Mouse (Mus musculus) forebrain, postnatal 0 days (tissue): ENCODE data around the gene Gnao1. TPM values are rescaled to one million over a fixed set of nuclear protein-coding genes. Genes with fewer than 3 reads are reported as not detected.
A peak's percentile ranks its signal among the peaks of the same experiment; 100 is the strongest.

Experiments
- ATAC-seq: fragments of 200-750 bp; cut with Nextera tagmentation; 2 replicates; pipeline ENCODE4 v1.8.0; 2017; ENCODE audit warnings: mild to moderate bottlenecking, moderate library complexity
- DNase-seq: peaks from one replicate; pipeline ENCODE4 v3.0.0-alpha.2; 2015
- H3K27ac ChIP-seq: fragments of 300-500 bp; sonication (generic); 2 replicates; pipeline ENCODE4 v1.5.1; 2014; ENCODE audit warnings: low read depth, mild to moderate bottlenecking, antibody characterized with exemption, low read length, moderate library complexity, mixed read lengths
- H3K27me3 ChIP-seq: fragments of 300-500 bp; sonication (generic); 2 replicates; pipeline ENCODE4 v1.6.1; 2014; ENCODE audit warnings: mild to moderate bottlenecking, low read length, mixed read lengths; ENCODE audit not compliant: insufficient read depth
- H3K36me3 ChIP-seq: fragments of 300-500 bp; sonication (generic); 2 replicates; pipeline ENCODE4 v1.6.1; 2014; ENCODE audit warnings: mild to moderate bottlenecking, moderate library complexity; ENCODE audit not compliant: insufficient read depth
- H3K4me1 ChIP-seq: fragments of 300-500 bp; sonication (generic); 2 replicates; pipeline ENCODE4 v1.6.1; 2014; ENCODE audit warnings: antibody characterized with exemption; ENCODE audit not compliant: insufficient read depth
- H3K4me2 ChIP-seq: fragments of 300-500 bp; sonication (generic); 2 replicates; pipeline ENCODE4 v1.6.1; 2014; ENCODE audit warnings: low read depth, mild to moderate bottlenecking, moderate library complexity
- H3K4me3 ChIP-seq: fragments of 300-500 bp; sonication (generic); 2 replicates; pipeline ENCODE4 v1.5.1; 2014; ENCODE audit warnings: low read depth, low read length, mixed read lengths
- H3K9ac ChIP-seq: fragments of 300-500 bp; sonication (generic); 2 replicates; pipeline ENCODE4 v1.6.1; 2014; ENCODE audit warnings: mild to moderate bottlenecking
- H3K9me3 ChIP-seq: fragments of 300-500 bp; sonication (generic); 2 replicates; pipeline ENCODE4 v1.6.1; 2016; ENCODE audit warnings: low read length
- CTCF ChIP-seq: sonication (generic); IDR thresholded peaks from 2 replicates; pipeline ENCODE4 v1.5.1; 2016; ENCODE audit warnings: antibody characterized with exemption, control low read depth, low read depth
- WGBS: fragments of 180-500 bp; shearing (Covaris S2); extraction: QIAGEN DNeasy Blood & Tissue Kit; methylation state at CpG from one replicate; pipeline ENCODE4 v1.1.7; 2014; 5-methylcytosine and 5-hydroxymethylcytosine counted together
- polyA plus RNA-seq: library from polyadenylated mRNA; unstranded; fragments of >200 nt; fragmentation: Nextera tagmentation; extraction: Ambion mirVana; gene quantifications from 2 replicates; pipeline ENCODE4 v1.2.1, GENCODE M21; 2015
- total RNA-seq: library from RNA; depleted of rRNA; stranded (reverse); fragments of >200 nt; gene quantifications from 2 replicates; pipeline ENCODE4 v1.2.3, GENCODE M21; 2014

The Gnao1 gene
- total and polyA plus RNA-seq, 2 experiments from 2014 or later, result 301 to 314 TPM

GRCm38 (mm10) chr8:93888702-93889480 is 79.1 kb downstream of the Gnao1 start:
- Histone ChIP-seq H3K27ac (no peak overlapping the region), H3K36me3 (0 out of 2 replicates have a peak, but pooled peaks cover 3% of the 10 kb centered on the region), H3K9me3 (no peaks in the 10 kb centered on the region), H3K4me2 (no peak overlapping the region), H3K27me3 (no peaks in the 10 kb centered on the region), H3K4me3 (no peak overlapping the region), H3K9ac (no peak overlapping the region), H3K4me1 (no peaks in the 10 kb centered on the region)
- TF ChIP-seq CTCF, result no peak
- WGBS, result 41% methylated on average over 11 of the region's 11 CpGs
- no peak for DNase-seq
- peak; percentile 38 for ATAC-seq

- Histone ChIP-seq H3K27me3 (no peaks in the 10 kb centered on the region), H3K9me3 (no peaks in the 10 kb centered on the region), H3K9ac (no peak overlapping the region), H3K27ac (no peak overlapping the region), H3K4me3 (no peak overlapping the region), H3K4me2 (no peak overlapping the region), H3K36me3 (peaks cover 29% of the 10 kb centered on the region), H3K4me1 (no peaks in the 10 kb centered on the region)
- 78% methylated on average over 3 of the region's 3 CpGs for WGBS
- DNase-seq (no peak), ATAC-seq (no peak)
- TF ChIP-seq CTCF, result no peak
Observed at GRCm38 (mm10) chr8:93893556-93893955, 83.8 kb downstream of the Gnao1 start.

GRCm38 (mm10) chr8:93896841-93897551 is 87.2 kb downstream of the Gnao1 start:
- no peak for ATAC-seq
- no peak for TF ChIP-seq CTCF
- no peak for DNase-seq
- Histone ChIP-seq H3K9me3 (no peaks in the 10 kb centered on the region), H3K4me1 (no peaks in the 10 kb centered on the region), H3K4me2 (no peak overlapping the region), H3K9ac (no peak overlapping the region), H3K27me3 (no peaks in the 10 kb centered on the region), H3K27ac (no peak overlapping the region), H3K36me3 (peaks cover 40% of the 10 kb centered on the region), H3K4me3 (no peak overlapping the region)
- 81% methylated on average over 7 of the region's 7 CpGs for WGBS

GRCm38 (mm10) chr8:93898570-93898969 is 88.8 kb downstream of the Gnao1 start:
- Histone ChIP-seq H3K9ac (no peak overlapping the region), H3K4me3 (no peak overlapping the region), H3K9me3 (no peaks in the 10 kb centered on the region), H3K27ac (no peak overlapping the region), H3K4me2 (no peak overlapping the region), H3K36me3 (peaks cover 45% of the 10 kb centered on the region), H3K4me1 (no peaks in the 10 kb centered on the region), H3K27me3 (no peaks in the 10 kb centered on the region)
- no peak for TF ChIP-seq CTCF
- DNase-seq (no peak), ATAC-seq (no peak)
- WGBS, result 81% methylated on average over 4 of the region's 4 CpGs

- H3K4me1 ChIP-seq, result no peaks in the 10 kb centered on the region
- 73% methylated on average over 3 of the region's 3 CpGs for WGBS
- no peaks in the 10 kb centered on the region for H3K27me3 ChIP-seq
- DNase-seq (no peak), ATAC-seq (no peak)
- no peaks in the 10 kb centered on the region for H3K9me3 ChIP-seq
- no peak for TF ChIP-seq CTCF
- H3K27ac ChIP-seq, result no peak overlapping the region
- H3K4me2 ChIP-seq, result no peak overlapping the region
- H3K9ac ChIP-seq, result no peak overlapping the region
- peaks cover 29% of the 10 kb centered on the region for H3K36me3 ChIP-seq
- no peak overlapping the region for H3K4me3 ChIP-seq
Observed at GRCm38 (mm10) chr8:93902040-93902439, 92.3 kb downstream of the Gnao1 start.

- Histone ChIP-seq H3K36me3 (peaks cover 12% of the 10 kb centered on the region), H3K9ac (no peak overlapping the region), H3K4me1 (peaks cover 13% of the 10 kb centered on the region), H3K27me3 (no peaks in the 10 kb centered on the region), H3K27ac (peak overlapping the region; percentile 29; the same call in 1 of the 2 replicates), H3K4me2 (no peak overlapping the region), H3K9me3 (no peaks in the 10 kb centered on the region), H3K4me3 (no peak overlapping the region)
- TF ChIP-seq CTCF, result no peak
- WGBS, result 87% methylated on average over 6 of the region's 6 CpGs
- DNase-seq (no peak), ATAC-seq (no peak)
Observed at GRCm38 (mm10) chr8:93906961-93907360, 97.2 kb downstream of the Gnao1 start.

- Histone ChIP-seq H3K27ac (peak overlapping the region; percentile 47), H3K9ac (0 out of 2 replicates have a peak overlapping the region, but pooled peaks have one; percentile 2), H3K36me3 (peaks cover 10% of the 10 kb centered on the region), H3K4me2 (no peak overlapping the region), H3K4me1 (peaks cover 13% of the 10 kb centered on the region), H3K9me3 (no peaks in the 10 kb centered on the region), H3K27me3 (no peaks in the 10 kb centered on the region), H3K4me3 (no peak overlapping the region)
- ATAC-seq (peak; percentile 49), DNase-seq (peak; percentile 64)
- TF ChIP-seq CTCF, result no peak
- WGBS, result 18% methylated on average over 5 of the region's 5 CpGs
Observed at GRCm38 (mm10) chr8:93907987-93908441, 98.2 kb downstream of the Gnao1 start.
